Mouse (Mus musculus) ES-Bruce4 (cell line): ENCODE data around the gene Csnk1d.

ENCODE experiments used
- CTCF ChIP-seq: IDR thresholded peaks from one replicate; pipeline ENCODE4 v1.8.1; 2011; ENCODE audit warnings: low read depth, low read length
- EP300 ChIP-seq: IDR thresholded peaks from 2 replicates; pipeline ENCODE4 v1.6.1; 2011; ENCODE audit warnings: low read depth, low read length; ENCODE audit not compliant: insufficient read depth
- POLR2A ChIP-seq: IDR thresholded peaks from one replicate; pipeline ENCODE4 v1.8.1; 2011; ENCODE audit warnings: low read length; ENCODE audit not compliant: insufficient read depth

DNA sequence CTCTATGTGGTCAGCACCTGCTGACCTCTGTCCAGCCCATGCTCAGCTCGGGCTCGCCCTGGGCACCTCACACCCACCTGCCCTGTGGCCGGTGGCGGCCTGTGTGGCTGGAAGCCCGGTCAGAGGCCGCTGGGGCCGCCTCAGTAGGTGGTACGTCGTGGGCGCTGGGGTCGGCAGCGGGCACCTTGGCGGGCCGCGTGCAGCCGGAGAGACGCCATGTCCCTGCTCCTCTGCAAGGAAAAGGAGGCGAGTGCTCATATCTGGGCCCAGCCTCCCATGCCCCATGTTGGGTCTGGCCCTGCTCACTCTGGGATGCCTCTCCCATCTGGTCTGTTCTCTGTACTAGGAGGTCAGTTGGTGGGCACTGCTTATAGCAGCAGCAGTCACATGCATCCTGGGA, 32.1 kb downstream of the Csnk1d start:
- TF ChIP-seq CTCF (no peak), POLR2A (no peak), EP300 (no peak)
